Mouse (Mus musculus) ES-E14 (cell line): ENCODE results near the gene Spdya.

Source experiments
- HCFC1 ChIP-seq: IDR thresholded peaks from 2 replicates; pipeline ENCODE4 v1.6.1; 2012; ENCODE audit warnings: low read length, inconsistent platforms, borderline replicate concordance; ENCODE audit not compliant: insufficient read depth
- ZC3H11A ChIP-seq: IDR thresholded peaks from 2 replicates; pipeline ENCODE4 v1.6.1; 2012; ENCODE audit warnings: low read depth, mild to moderate bottlenecking, inconsistent platforms, low read length, borderline replicate concordance
- ZNF384 ChIP-seq: IDR thresholded peaks from 2 replicates; pipeline ENCODE4 v1.6.1; 2012; ENCODE audit warnings: low read depth, low read length, inconsistent platforms

DNA sequence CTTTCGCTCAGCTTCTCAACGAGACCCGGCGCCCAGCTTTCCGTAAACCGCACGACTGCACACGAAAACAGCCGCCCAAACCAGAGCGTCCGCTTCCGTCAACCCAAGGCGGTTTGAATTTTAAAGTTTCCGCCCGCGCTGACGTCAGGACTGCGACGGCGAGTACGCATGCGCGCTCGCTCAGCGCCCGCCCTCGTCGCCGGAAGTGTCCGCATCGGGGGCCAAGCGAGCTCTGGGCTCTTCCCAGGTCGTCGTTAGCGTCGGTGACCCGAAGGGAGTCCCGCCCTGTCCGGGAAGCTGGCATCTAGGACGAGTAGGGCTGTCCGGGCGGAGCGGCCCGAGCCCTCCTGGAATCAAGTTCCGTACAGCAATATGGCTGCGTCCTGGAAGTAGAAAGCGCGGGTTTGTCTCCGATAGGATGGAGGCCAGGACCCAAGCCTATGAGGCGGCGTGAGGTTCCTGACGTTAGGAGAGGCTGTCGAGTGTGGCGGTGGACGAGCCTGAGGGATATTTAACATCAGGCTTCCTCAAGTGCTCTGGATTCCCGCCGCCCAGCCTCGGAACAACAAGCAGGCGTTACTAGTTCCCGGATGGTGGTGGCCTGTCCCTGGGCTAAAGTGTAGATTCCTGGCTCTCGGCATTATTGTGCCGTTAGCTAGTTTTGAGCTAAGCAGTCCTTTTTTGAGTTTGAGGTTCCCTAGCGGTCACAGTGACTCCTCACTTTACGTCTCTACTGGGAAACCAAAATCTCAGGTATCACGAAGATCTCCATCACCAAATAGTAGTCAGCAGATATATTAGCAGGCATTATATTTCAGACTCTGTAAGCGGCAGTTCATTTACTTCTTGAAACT lies 24.9 kb upstream of the Spdya start, which contains the start of gene Ndc80:
- no peak for TF ChIP-seq ZC3H11A
- no peak for TF ChIP-seq ZNF384
- peak; percentile 77 for TF ChIP-seq HCFC1
